Mouse (Mus musculus): ENCODE data around the gene Pdzd2. TPM values are rescaled to one million over a fixed set of nuclear protein-coding genes. Genes with fewer than 3 reads are reported as not detected.

Pdzd2 gene
- polyA plus RNA-seq, 1 experiment, result 2.4 TPM

GRCm38 (mm10) chr15:12762258-12762913, 22.7 kb upstream of the Pdzd2 start:
- Histone ChIP-seq H3K27ac (ENCODE audit: insufficient read depth, low read length) (no peak overlapping the region), H3K4me1 (ENCODE audit: control insufficient read depth, insufficient read depth, low read length) (no peaks in the 10 kb centered on the region), H3K4me3 (ENCODE audit: insufficient read depth, low read length) (no peak overlapping the region)
- no peak for TF ChIP-seq POLR2A (IDR thresholded peaks at IDR 0.05; ENCODE audit: low read depth, low read length)
- TF ChIP-seq CTCF (IDR thresholded peaks at IDR 0.05; ENCODE audit: borderline replicate concordance, insufficient read depth, low read length), result no peak

- TF ChIP-seq CTCF (IDR thresholded peaks at IDR 0.05; ENCODE audit: borderline replicate concordance, insufficient read depth, low read length) (no peak), POLR2A (IDR thresholded peaks at IDR 0.05; ENCODE audit: low read depth, low read length) (no peak)
- Histone ChIP-seq H3K4me3 (ENCODE audit: insufficient read depth, low read length) (no peak overlapping the region), H3K4me1 (ENCODE audit: control insufficient read depth, insufficient read depth, low read length) (no peaks in the 10 kb centered on the region), H3K27ac (ENCODE audit: insufficient read depth, low read length) (no peak overlapping the region)
Measured at GRCm38 (mm10) chr15:12760747-12761146, 21.0 kb upstream of the Pdzd2 start.

GRCm38 (mm10) chr15:12758461-12758860, 18.7 kb upstream of the Pdzd2 start:
- TF ChIP-seq CTCF (IDR thresholded peaks at IDR 0.05; ENCODE audit: borderline replicate concordance, insufficient read depth, low read length) (no peak), POLR2A (IDR thresholded peaks at IDR 0.05; ENCODE audit: low read depth, low read length) (no peak)
- Histone ChIP-seq H3K4me3 (ENCODE audit: insufficient read depth, low read length) (no peak overlapping the region), H3K4me1 (ENCODE audit: control insufficient read depth, insufficient read depth, low read length) (no peaks in the 10 kb centered on the region), H3K27ac (ENCODE audit: insufficient read depth, low read length) (no peak overlapping the region)

GRCm38 (mm10) chr15:12757757-12758156, 18.0 kb upstream of the Pdzd2 start:
- no peak for TF ChIP-seq CTCF (IDR thresholded peaks at IDR 0.05; ENCODE audit: borderline replicate concordance, insufficient read depth, low read length)
- TF ChIP-seq POLR2A (IDR thresholded peaks at IDR 0.05; ENCODE audit: low read depth, low read length), result no peak
- no peak overlapping the region for H3K4me3 ChIP-seq (ENCODE audit: insufficient read depth, low read length)
- H3K27ac ChIP-seq (ENCODE audit: insufficient read depth, low read length), result no peak overlapping the region
- no peaks in the 10 kb centered on the region for H3K4me1 ChIP-seq (ENCODE audit: control insufficient read depth, insufficient read depth, low read length)

GRCm38 (mm10) chr15:12753201-12753600, 13.5 kb upstream of the Pdzd2 start:
- TF ChIP-seq POLR2A (IDR thresholded peaks at IDR 0.05; ENCODE audit: low read depth, low read length), result no peak
- no peak for TF ChIP-seq CTCF (IDR thresholded peaks at IDR 0.05; ENCODE audit: borderline replicate concordance, insufficient read depth, low read length)
- Histone ChIP-seq H3K27ac (ENCODE audit: insufficient read depth, low read length) (no peak overlapping the region), H3K4me1 (ENCODE audit: control insufficient read depth, insufficient read depth, low read length) (no peaks in the 10 kb centered on the region), H3K4me3 (ENCODE audit: insufficient read depth, low read length) (no peak overlapping the region)

DNA sequence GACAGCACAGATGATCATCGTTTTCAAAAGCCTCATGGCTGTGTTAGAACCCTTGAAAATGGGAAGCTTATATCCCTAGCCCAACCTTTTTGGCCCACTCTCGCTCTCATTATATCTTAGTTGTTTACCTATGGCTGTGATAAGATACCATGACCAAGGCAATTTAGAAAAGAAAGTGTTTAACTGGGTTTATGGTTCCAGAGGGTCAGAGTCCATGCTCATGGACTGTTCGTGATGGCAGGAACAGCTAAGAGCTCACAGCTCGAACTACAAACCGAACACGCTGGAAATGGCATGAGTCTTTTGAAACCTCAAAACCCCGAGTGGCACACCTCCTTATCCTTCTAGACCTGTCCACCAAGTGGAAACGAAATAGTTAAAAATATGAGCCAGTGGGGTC, 11.2 kb upstream of the Pdzd2 start:
- no peak overlapping the region for H3K4me3 ChIP-seq (ENCODE audit: insufficient read depth, low read length)
- no peak for TF ChIP-seq CTCF (IDR thresholded peaks at IDR 0.05; ENCODE audit: borderline replicate concordance, insufficient read depth, low read length)
- no peak for TF ChIP-seq POLR2A (IDR thresholded peaks at IDR 0.05; ENCODE audit: low read depth, low read length)
- H3K4me1 ChIP-seq (ENCODE audit: control insufficient read depth, insufficient read depth, low read length), result no peaks in the 10 kb centered on the region
- H3K27ac ChIP-seq (ENCODE audit: insufficient read depth, low read length), result no peak overlapping the region

- H3K4me1 ChIP-seq (ENCODE audit: control insufficient read depth, insufficient read depth, low read length), result no peaks in the 10 kb centered on the region
- no peak for TF ChIP-seq POLR2A (IDR thresholded peaks at IDR 0.05; ENCODE audit: low read depth, low read length)
- TF ChIP-seq CTCF (IDR thresholded peaks at IDR 0.05; ENCODE audit: borderline replicate concordance, insufficient read depth, low read length), result no peak
- H3K27ac ChIP-seq (ENCODE audit: insufficient read depth, low read length), result no peak overlapping the region
- H3K4me3 ChIP-seq (ENCODE audit: insufficient read depth, low read length), result no peak overlapping the region
Measured at GRCm38 (mm10) chr15:12749549-12750301, 10.0 kb upstream of the Pdzd2 start.

DNA sequence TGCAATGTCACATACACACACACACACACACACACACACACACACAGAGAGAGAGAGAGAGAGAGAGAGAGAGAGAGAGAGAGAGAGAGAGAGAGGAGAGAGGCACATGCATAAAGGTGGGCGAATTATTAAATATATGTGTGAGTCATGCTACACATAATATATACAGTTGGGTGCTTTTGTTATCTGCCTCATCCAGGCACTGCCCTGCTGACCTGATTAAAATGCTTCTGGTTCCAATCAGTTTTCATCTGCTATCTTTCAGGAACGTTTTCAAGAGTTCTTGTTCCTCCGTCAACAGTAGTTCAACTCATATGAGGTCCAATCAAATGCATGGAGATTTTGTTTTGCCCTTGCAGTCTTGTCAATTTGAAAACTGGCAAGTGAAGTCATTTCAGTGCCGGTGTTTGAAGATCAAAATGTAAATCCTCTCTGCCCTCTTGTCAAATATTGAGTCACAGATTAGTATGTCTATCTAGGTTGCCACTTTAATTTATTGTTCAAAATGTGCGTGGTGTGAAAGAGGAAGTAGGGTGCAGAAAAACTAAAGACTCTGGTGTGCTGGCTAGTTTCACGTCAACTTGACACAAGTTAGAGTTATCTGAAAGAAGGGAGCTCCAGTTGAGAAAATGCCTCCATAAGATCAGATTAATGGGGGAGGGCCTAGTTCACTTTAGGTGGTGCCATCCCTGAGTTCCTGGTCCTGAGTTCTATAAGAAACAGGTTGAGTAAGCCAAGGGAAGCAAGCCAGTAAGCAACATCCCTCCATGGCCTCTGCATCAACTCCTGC, 2.6 kb upstream of the Pdzd2 start:
- Histone ChIP-seq H3K4me1 (ENCODE audit: control insufficient read depth, insufficient read depth, low read length) (no peaks in the 10 kb centered on the region), H3K27ac (ENCODE audit: insufficient read depth, low read length) (no peak overlapping the region), H3K4me3 (ENCODE audit: insufficient read depth, low read length) (no peak overlapping the region)
- TF ChIP-seq CTCF (IDR thresholded peaks at IDR 0.05; ENCODE audit: borderline replicate concordance, insufficient read depth, low read length) (no peak), POLR2A (IDR thresholded peaks at IDR 0.05; ENCODE audit: low read depth, low read length) (no peak)

GRCm38 (mm10) chr15:12738301-12739093, 1.2 kb downstream of the Pdzd2 start:
- Histone ChIP-seq H3K4me1 (ENCODE audit: control insufficient read depth, insufficient read depth, low read length) (no peaks in the 10 kb centered on the region), H3K27ac (ENCODE audit: insufficient read depth, low read length) (no peak overlapping the region), H3K4me3 (ENCODE audit: insufficient read depth, low read length) (peak overlapping the region; percentile 44; the same call in 1 of the 2 replicates)
- TF ChIP-seq POLR2A (IDR thresholded peaks at IDR 0.05; ENCODE audit: low read depth, low read length) (no peak), CTCF (IDR thresholded peaks at IDR 0.05; ENCODE audit: borderline replicate concordance, insufficient read depth, low read length) (no peak)

All from embryonic fibroblast, embryonic 13.5 days (primary cell).